ENCODE assay signal across 16 mouse cellular contexts in genomic region chr6:108413593-108413992, GRCm38 (mm10).
DNase-seq lines count a peak whose midpoint lies in the region.
"Had no signal": no experiment of that assay in that cellular context is flagged by ENCODE, and none has a peak within 500 bp of the region (broad histone marks: within the 10 kb centered on the region; RNA-seq: fewer than 3 reads in every experiment).

No protein-coding gene starts in this region.

- DNase-seq in adrenal gland, adult 2 months = peak; percentile 36
- DNase-seq in adrenal gland, postnatal 36 days = no peak
- peak; percentile 71 for DNase-seq in 3T3-L1 (ENCODE audit: low read depth, low spot score)
- peak; percentile 36 for DNase-seq in NIH3T3 (ENCODE audit: low read depth)
- no peak for DNase-seq in urinary bladder, postnatal 25 days (ENCODE audit: low spot score)
- DNase-seq in cerebellum, postnatal 36 days = no peak
- DNase-seq: adrenal gland, postnatal 10 days; adrenal gland, postnatal 25 days; B cell, adult 2 months; cerebellum, adult 11 months; cerebellum, adult 11-12 months; cerebellum, adult 18-20 months; cerebellum, adult 2 months; cerebellum, adult 8-10 months; cerebellum, adult 9-10 months; cerebellum, adult 9-11 months had no signal

Comparison
In these comparisons a context has a peak if more than half of its experiments do, and no peak if none do; other contexts are left out.
1. DNase-seq: peak in adrenal gland, adult 2 months (single experiment), 3T3-L1 (single experiment) and NIH3T3 (single experiment); none in adrenal gland, postnatal 36 days (0 of 2), urinary bladder, postnatal 25 days (single experiment) and cerebellum, postnatal 36 days (0 of 2).